Mouse (Mus musculus) cerebellum, adult 9-10 months (tissue): ENCODE data around the gene Abcd2.

ENCODE experiments used
- DNase-seq: peaks from one replicate; pipeline ENCODE4 v3.0.0; 2022

Abcd2 gene

GRCm38 (mm10) chr15:91153311-91153710 is 38.3 kb downstream of the Abcd2 start:
- DNase-seq = no peak

DNA sequence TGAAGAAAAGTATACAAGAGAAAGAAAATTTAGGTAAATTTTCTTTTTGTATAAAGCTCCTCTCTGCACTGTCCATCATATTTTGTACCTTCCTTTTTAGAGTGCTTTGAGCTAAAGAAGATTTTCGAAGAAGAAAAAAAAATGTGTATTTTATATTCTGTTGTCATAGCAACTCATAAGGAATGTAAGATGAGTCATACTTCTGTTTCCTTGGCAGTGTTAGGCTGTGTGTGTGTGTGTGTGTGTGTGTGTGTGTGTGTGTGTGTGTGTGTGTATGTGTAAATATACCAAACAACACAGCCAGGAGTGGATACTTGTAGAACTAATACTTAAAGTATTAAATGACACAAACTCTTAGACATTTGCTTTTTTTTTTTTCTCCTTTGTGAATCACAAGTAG is 39.0 kb downstream of the Abcd2 start:
- no peak for DNase-seq

GRCm38 (mm10) chr15:91124584-91124983 is 67.0 kb downstream of the Abcd2 start:
- DNase-seq = no peak

- no peak for DNase-seq
These were observed 78.9 kb downstream of the Abcd2 start for GRCm38 (mm10) chr15:91112555-91113209.

- DNase-seq = no peak
These were observed 83.4 kb downstream of the Abcd2 start for GRCm38 (mm10) chr15:91108102-91108659.

DNA sequence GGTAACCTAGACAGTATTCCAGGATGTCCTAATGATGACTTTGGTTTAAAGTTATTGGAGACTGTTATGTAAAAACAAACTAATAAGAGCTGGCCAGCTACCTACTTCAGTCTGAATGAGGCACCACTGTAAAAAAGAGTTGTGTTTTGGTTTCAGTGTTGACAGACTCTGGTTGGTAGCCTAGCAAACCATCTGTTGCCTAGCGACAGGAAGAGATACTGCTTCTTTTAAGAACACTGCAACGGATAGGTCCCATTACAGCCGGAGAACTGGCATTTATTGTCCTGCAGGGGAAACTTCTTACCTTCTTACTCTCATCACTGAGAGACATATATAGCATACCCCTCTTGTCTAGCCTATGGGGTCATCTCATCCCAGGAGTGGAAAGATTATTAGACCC is 86.7 kb downstream of the Abcd2 start:
- DNase-seq = no peak

DNA sequence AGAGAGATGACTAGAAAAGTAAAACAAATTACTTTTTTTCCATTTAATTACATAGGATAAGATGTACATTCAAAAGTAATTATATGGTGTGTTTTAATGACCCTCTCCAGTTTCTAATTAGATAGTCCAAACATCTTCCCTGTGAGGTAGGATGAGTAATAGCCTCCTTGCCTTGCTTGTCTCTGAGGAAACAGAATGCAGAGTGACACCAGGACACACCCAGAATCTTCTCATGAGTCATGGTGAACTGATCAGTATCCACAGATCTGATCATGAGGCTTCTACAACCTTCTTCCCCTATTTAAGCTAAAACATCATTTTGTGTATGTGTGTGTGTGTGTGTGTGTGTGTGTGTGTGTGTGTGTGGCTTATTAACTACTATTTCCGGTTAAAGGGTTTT is 87.3 kb downstream of the Abcd2 start:
- DNase-seq = no peak

GRCm38 (mm10) chr15:91103814-91104213 is 87.8 kb downstream of the Abcd2 start:
- DNase-seq = no peak

DNA sequence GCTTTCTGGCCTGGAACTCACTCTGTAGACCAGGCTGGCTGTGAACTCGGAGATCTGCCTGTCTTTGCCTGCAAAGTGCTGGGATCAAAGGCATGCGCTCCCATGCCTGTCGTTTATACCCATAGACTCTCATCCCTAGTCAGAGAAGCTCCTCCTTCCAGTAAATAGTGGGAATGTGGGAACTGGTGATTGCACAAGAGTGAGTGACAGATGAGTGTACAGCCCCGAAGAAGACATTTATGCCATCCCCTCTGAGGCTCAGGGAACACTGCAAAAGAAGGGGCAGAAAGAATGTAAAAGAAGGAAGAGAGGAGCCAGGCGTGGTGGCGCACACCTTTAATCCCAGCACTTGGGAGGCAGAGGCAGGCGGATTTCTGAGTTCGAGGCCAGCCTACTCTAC is 88.3 kb downstream of the Abcd2 start:
- no peak for DNase-seq

DNA sequence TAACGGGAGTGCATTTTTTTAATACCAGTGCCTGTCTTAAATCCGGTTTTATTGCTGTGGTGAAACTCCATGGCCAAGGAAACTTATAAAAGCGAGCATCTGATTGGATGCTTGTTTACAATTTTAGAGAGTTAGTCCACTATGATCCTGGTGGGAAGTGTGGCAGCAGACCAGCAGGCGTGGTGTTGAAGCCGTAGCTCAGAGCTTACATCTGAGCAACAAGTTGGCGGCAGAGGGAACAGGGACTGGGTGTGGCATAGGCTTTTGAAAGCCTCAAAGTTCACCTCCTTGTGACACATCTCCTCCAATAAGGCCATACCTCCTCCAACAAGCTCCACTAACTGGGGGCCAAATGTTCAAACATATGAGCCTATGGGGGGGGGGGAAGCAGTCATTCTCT is 95.0 kb downstream of the Abcd2 start:
- DNase-seq = no peak
